Mouse (Mus musculus): ENCODE measurements around the gene Zfp839. TPM values are rescaled to one million over a fixed set of nuclear protein-coding genes. Genes with fewer than 3 reads are reported as not detected.

The Zfp839 gene
- 5.6 and 6.1 TPM in 2 replicates for polyA plus RNA-seq (2016; fragmentation: Nextera tagmentation; extraction: Ambion mirVana)

DNA sequence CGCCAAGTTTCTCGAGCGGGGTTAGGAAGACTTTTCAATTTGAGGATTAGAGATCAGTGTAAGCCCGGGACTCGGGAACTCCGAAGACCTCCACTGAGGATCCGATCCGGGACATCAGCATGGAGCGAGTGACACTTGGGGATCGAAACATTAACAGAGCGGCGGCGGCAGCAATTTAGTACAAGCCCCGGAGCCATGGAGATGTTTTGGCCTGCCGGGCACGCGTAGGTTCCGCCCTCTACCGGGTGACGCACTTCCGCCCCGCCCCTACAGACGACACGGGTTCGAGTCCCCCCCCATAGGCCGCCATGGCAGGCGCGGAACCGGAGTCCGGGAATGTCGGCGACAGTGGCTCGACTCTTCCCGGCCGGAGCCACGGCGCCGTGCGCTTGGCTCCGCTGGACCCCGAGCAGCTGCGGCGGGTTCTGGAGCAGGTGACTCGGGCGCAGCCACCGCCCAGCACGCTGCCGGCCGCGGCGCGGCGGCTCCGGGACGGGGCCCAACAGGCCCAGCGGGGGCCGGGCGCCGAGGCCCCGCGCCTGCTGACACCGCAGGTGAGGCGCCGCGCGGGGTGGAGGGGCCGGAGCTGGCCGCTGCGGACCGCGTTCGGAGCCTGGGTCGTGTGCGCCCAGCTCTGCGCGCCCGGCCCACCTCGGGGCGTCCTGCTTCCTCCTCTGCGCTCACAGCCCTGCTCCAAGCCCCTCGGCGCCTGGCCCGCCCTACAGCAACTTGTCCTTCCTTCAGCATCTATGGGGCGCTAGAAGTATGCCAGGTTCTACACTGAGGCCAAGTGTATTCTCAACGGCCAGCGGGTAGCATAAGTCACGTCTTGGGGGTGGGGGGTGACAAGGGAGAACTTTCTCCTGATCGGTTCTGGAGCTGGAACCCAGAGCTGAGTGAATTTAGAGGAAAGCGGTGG lies at the start of gene Zfp839:
Gene Zfp839 (plus strand): TSS at position 244 of the 919 bp plus-strand sequence.
- Histone ChIP-seq H3K27ac (replicated peaks) (peak within 1 kb of the TSS; percentile 95), H3K36me3 (replicated peaks) (peaks cover 5% of the 10 kb centered on the region), H3K4me1 (peaks cover 28% of the 10 kb centered on the region), H3K9me3 (no peaks in the 10 kb centered on the region), H3K4me3 (peak within 1 kb of the TSS; percentile 96), H3K27me3 (replicated peaks; ENCODE audit: low read depth, poor library complexity, severe bottlenecking) (peaks cover 27% of the 10 kb centered on the region)
- peak; percentile 90 for DNase-seq (ENCODE audit: low spot score)
- WGBS: under 1% methylated on average over 89 of the region's 89 CpGs

DNA sequence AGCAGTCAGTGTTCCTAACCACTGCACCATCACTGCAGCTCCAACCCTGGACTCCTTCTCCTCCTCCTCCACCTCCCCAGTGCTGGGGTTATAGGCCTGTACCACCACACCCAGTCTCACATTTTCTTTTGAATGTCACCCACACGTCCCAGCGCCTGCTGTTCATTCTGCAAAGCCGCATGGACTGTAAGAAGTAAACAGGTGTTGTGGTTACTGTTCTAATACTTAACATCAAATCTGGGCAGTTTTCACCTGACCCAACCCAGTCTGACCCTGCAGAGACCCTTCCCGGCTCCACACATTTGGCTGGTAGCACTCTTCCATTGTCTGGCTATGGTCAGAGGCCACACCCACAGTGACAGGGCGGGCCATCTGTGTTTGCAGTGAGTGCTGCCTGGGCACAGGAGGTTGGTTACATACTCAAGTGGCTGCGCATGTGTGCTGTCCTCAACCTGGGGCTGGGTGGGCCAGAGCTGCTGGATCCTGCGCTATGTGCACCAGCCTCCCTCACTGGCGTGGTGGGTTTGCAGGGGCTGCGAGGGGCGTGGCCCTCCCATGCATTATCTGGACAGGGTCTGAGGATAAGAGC lies 48.1 kb upstream of the Zfp839 start:
- WGBS: 83% methylated on average over 10 of the region's 10 CpGs

DNA sequence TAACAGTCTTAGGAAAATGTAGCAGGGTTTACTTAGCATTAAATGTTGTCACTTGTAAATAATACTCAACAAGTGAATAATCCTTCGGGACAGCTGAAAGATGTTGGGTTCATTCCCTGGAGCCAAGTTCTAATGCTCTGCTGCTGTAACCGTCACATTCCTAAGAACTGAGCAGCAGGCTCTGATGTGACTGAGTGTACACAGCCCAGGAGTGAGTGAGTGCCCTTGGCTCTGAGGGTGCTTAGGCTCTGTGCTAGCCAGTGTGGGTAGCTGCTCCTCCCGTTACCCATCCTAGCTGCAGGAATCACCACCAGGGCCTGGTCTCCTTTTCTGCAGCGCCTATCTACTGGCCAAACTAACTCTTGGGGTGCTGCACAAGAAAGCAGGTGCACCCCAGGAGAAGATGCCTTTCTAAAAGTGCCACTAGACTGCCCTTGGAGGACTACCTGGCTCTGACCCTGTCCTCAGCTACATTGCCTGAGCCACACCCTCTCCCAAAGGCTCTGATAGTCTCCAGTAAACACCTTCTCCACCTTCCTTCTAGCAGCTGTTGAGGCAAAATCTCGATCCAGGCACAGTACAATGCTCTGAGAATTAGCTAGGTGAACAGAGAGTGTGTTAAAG lies 47.3 kb upstream of the Zfp839 start:
- DNase-seq (ENCODE audit: low spot score): no peak
- H3K36me3 ChIP-seq (replicated peaks): peaks cover 62% of the 10 kb centered on the region
- H3K27me3 ChIP-seq (replicated peaks; ENCODE audit: low read depth, poor library complexity, severe bottlenecking): no peaks in the 10 kb centered on the region
- no peak overlapping the region for H3K27ac ChIP-seq (replicated peaks)
- no peak overlapping the region for H3K4me3 ChIP-seq
- no peaks in the 10 kb centered on the region for H3K9me3 ChIP-seq
- peaks cover 16% of the 10 kb centered on the region for H3K4me1 ChIP-seq
- 89% methylated on average over 5 of the region's 5 CpGs for WGBS

More for the DNA sequence above, 48.1 kb upstream of the Zfp839 start:
- H3K27me3 ChIP-seq (replicated peaks; ENCODE audit: low read depth, poor library complexity, severe bottlenecking): no peaks in the 10 kb centered on the region
- H3K36me3 ChIP-seq (replicated peaks): peaks cover 58% of the 10 kb centered on the region
- H3K4me1 ChIP-seq: peaks cover 16% of the 10 kb centered on the region
- H3K27ac ChIP-seq (replicated peaks): no peak overlapping the region
- no peak overlapping the region for H3K4me3 ChIP-seq
- H3K9me3 ChIP-seq: no peaks in the 10 kb centered on the region
- no peak for DNase-seq (ENCODE audit: low spot score)

DNA sequence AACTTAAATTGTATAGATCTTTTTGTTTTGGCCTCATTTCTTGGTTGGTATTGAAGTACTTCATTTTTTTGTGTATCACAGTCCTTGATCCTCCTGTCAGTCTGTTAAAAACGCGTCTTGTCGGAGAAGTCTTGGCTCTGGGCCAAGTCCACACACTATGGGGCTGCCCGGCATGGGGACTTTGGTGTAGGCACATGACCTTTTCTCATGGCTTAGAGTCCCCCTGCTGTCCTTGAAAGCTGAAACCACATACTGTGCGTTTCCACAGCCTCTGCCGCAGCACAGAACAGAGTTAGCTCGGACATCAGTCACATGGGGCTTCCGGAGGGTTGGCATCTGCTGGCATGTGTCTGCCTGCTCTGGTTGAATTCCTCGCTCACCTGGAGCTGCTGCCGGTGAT lies 45.8 kb upstream of the Zfp839 start:
- peaks cover 22% of the 10 kb centered on the region for H3K4me1 ChIP-seq
- no peaks in the 10 kb centered on the region for H3K27me3 ChIP-seq (replicated peaks; ENCODE audit: low read depth, poor library complexity, severe bottlenecking)
- WGBS: 57% methylated on average over 10 of the region's 10 CpGs
- H3K4me3 ChIP-seq: no peak overlapping the region
- H3K9me3 ChIP-seq: no peaks in the 10 kb centered on the region
- H3K27ac ChIP-seq (replicated peaks): no peak overlapping the region
- DNase-seq (ENCODE audit: low spot score): peak; percentile 25
- H3K36me3 ChIP-seq (replicated peaks): peaks cover 67% of the 10 kb centered on the region

DNA sequence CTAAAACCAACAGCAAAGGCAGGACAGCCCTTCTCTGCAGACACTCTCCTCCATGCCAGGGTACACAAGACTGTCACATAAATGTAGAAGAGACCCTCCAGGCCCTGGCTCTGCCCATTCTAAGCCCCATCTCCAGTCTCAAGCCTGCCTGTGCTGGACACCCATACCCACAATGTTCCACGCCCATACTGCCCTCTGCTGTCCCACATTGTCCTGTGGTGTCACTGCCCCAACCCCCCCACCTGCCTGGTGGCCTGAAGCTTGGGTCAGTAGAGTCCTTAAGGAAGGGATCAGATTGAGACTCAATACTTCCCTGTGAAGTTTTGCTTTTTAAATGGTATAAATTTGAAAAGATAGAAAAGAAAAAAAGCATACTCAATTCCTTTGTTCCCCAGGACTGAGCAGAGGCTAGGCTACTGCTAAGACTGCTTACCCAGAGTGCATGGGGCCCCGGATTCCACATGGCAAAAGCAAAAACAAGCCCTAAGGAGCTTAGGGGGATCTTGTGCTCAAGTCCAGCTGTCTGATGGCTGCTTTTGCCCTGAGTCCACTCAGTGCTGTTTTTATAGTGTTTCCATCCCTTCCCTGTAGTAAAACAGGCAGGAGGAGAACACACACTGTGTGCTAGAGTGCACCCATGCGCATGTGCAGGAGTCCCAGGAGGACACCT lies 43.6 kb upstream of the Zfp839 start:
- Histone ChIP-seq H3K9me3 (no peaks in the 10 kb centered on the region), H3K27me3 (replicated peaks; ENCODE audit: low read depth, poor library complexity, severe bottlenecking) (no peaks in the 10 kb centered on the region), H3K36me3 (replicated peaks) (peaks cover 75% of the 10 kb centered on the region), H3K4me1 (peaks cover 24% of the 10 kb centered on the region), H3K27ac (replicated peaks) (peak overlapping the region; percentile 37; the same call in 1 of the 2 replicates), H3K4me3 (no peak overlapping the region)
- 77% methylated on average over 3 of the region's 3 CpGs for WGBS
- no peak for DNase-seq (ENCODE audit: low spot score)

DNA sequence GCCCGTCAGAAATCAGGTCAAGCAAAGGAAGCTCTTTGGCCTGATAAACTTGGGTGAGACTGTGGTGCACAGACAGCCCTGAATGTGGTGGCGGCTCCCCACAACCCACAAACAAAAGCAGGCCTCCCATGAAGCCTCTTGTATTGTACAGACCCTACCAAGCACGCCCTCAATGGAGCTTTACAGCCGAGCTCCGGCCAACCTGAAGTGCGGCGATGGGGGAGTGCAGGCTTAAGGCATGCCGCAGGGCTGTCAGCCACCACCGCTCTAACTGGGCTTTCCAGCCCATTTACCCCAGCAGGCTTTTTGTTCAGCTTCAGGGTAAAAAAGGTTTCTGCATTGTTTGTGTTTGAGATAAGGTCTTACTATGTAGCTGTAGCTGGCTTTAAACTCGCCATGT lies 41.6 kb upstream of the Zfp839 start:
- Histone ChIP-seq H3K27ac (replicated peaks) (peak overlapping the region; percentile 31), H3K4me3 (no peak overlapping the region), H3K36me3 (replicated peaks) (peaks cover 79% of the 10 kb centered on the region), H3K27me3 (replicated peaks; ENCODE audit: low read depth, poor library complexity, severe bottlenecking) (no peaks in the 10 kb centered on the region), H3K4me1 (peaks cover 14% of the 10 kb centered on the region), H3K9me3 (no peaks in the 10 kb centered on the region)
- 53% methylated on average over 10 of the region's 10 CpGs for WGBS
- DNase-seq (ENCODE audit: low spot score): peak; percentile 23

DNA sequence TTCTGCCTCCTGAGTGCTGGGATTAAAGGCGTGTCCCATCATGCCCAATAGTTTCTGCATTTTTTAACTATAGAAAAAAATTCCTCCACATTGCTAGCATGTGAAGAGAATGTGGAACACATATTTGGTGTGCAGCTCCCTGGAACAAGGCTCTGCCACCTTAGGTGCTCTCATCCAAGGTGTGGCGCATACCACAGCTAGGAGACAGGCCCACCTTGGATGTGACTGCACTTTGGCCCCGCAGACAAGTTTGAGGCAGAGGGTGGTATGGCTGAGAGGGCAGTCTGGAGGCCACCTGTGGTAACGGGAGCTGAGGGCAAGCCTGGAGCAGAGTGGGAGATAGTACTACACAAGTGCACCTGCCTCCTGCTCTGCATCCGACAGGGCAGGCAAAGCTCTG lies 41.2 kb upstream of the Zfp839 start:
- no peaks in the 10 kb centered on the region for H3K9me3 ChIP-seq
- no peaks in the 10 kb centered on the region for H3K27me3 ChIP-seq (replicated peaks; ENCODE audit: low read depth, poor library complexity, severe bottlenecking)
- DNase-seq (ENCODE audit: low spot score): no peak
- H3K4me1 ChIP-seq: peaks cover 14% of the 10 kb centered on the region
- no peak overlapping the region for H3K27ac ChIP-seq (replicated peaks)
- peaks cover 83% of the 10 kb centered on the region for H3K36me3 ChIP-seq (replicated peaks)
- WGBS: 81% methylated on average over 5 of the region's 5 CpGs
- no peak overlapping the region for H3K4me3 ChIP-seq

DNA sequence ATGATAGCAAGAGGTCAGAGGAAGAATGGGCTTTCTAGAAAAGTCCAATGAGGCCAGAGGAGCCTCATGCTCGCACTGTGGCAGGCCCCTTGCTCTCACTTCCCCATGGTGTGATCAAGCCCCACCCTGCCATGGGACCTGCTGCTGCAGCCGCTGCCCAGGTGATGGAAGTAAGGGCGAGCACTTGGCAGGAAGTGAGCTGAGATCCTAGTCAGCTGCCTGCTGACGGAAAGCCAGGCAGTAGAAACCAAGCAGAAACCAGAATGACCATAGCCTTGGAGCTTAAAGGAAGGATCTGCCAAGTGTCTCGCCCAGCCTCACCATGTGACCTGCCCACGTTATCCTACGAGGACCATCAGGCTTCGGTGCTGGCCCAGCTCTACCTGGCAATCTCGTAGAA lies 36.9 kb upstream of the Zfp839 start:
- peaks cover 52% of the 10 kb centered on the region for H3K36me3 ChIP-seq (replicated peaks)
- H3K4me1 ChIP-seq: peaks cover 8% of the 10 kb centered on the region
- DNase-seq (ENCODE audit: low spot score): no peak
- H3K9me3 ChIP-seq: no peaks in the 10 kb centered on the region
- no peaks in the 10 kb centered on the region for H3K27me3 ChIP-seq (replicated peaks; ENCODE audit: low read depth, poor library complexity, severe bottlenecking)
- WGBS: 90% methylated on average over 9 of the region's 9 CpGs
- H3K4me3 ChIP-seq: no peak overlapping the region
- H3K27ac ChIP-seq (replicated peaks): no peak overlapping the region

DNA sequence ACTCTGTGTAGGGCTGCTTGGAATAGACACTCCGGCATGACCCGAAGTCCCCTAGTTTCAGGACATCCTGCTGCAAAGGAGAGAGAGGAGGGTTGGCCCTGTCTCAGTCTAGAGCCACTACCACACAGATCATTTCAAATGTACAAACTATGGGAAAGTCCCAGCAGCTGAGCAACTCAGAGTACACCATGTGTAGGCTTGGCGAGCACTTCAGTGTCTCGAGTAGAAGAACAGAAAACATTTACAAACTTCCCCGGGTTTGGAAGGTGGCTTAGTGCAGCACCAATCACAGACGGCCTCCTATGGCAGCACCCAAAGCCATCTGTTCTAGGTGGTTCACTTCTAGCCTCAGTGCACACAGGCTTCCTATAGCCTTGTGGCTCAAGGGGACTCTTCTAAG lies 36.4 kb upstream of the Zfp839 start:
- no peaks in the 10 kb centered on the region for H3K27me3 ChIP-seq (replicated peaks; ENCODE audit: low read depth, poor library complexity, severe bottlenecking)
- no peak overlapping the region for H3K27ac ChIP-seq (replicated peaks)
- 96% methylated on average over 6 of the region's 6 CpGs for WGBS
- peaks cover 3% of the 10 kb centered on the region; the same call in 1 of the 2 replicates for H3K4me1 ChIP-seq
- H3K36me3 ChIP-seq (replicated peaks): peaks cover 48% of the 10 kb centered on the region
- no peaks in the 10 kb centered on the region for H3K9me3 ChIP-seq
- H3K4me3 ChIP-seq: no peak overlapping the region
- no peak for DNase-seq (ENCODE audit: low spot score)

DNA sequence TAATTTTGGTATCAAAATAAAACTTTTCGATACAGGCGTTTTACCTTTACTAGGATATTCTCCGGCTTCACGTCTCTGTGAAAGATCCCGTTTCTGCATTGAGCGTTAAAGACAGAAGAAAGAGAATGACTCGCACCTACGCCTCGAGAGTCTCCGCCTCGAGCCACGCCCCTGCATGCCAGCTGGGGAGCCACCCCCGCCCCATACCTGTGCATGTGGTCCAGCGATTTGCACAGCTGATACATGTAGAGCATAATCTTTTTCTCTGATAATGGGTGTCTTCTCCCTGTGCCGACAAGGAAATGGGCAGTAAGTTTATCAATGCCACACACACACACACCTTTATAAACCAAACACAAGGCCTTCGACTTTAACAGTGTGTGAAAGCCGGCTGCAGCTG lies 35.1 kb upstream of the Zfp839 start:
- 78% methylated on average over 17 of the region's 17 CpGs for WGBS
- no peaks in the 10 kb centered on the region for H3K27me3 ChIP-seq (replicated peaks; ENCODE audit: low read depth, poor library complexity, severe bottlenecking)
- no peak overlapping the region for H3K27ac ChIP-seq (replicated peaks)
- peaks cover 37% of the 10 kb centered on the region for H3K36me3 ChIP-seq (replicated peaks)
- DNase-seq (ENCODE audit: low spot score): no peak
- no peaks in the 10 kb centered on the region for H3K9me3 ChIP-seq
- H3K4me1 ChIP-seq: no peaks in the 10 kb centered on the region
- no peak overlapping the region for H3K4me3 ChIP-seq

DNA sequence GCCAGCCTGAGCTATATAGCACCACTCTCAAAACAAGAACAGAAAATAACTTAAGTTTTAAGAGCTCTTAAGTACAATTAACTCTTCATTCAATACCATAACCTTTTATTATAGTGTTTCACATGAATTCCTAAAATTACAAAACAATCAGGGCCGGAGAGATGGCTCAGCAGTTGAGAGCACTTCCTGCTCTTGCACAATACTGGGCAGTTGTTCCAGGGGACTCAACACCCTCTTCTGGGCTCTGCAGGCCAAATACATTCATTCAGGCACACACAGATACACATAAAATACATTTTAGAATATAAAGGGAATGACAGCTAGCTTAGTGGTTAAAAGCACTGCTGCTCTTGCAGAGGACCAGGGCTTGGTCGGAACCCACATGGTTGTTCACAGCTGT lies 33.2 kb upstream of the Zfp839 start:
- Histone ChIP-seq H3K27ac (replicated peaks) (no peak overlapping the region), H3K4me1 (no peaks in the 10 kb centered on the region), H3K9me3 (no peaks in the 10 kb centered on the region), H3K36me3 (replicated peaks) (peaks cover 22% of the 10 kb centered on the region), H3K4me3 (no peak overlapping the region), H3K27me3 (replicated peaks; ENCODE audit: low read depth, poor library complexity, severe bottlenecking) (no peaks in the 10 kb centered on the region)
- WGBS: 92% methylated on average over 2 of the region's 2 CpGs
- DNase-seq (ENCODE audit: low spot score): no peak

DNA sequence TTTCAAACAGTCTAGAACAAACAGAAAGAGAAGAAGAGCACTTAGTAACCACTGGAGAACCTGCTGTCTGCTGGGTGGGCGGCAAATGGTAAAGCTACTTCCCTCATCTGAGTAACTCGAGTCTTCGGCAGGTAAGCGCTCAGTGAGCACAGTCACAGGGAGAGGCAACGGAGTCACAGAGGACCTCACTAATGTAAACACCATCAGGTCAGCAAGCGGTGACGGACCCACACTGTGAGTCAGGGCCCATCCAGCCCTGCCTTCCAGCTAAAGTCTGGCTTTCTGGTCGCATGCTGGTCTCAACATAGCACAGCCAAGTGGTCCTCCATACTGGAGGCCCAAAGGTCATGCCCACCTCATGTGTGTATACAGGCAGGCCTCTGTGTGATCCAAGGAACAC lies 30.7 kb upstream of the Zfp839 start:
- DNase-seq (ENCODE audit: low spot score): no peak
- Histone ChIP-seq H3K36me3 (replicated peaks) (peaks cover 4% of the 10 kb centered on the region; the same call in 1 of the 2 replicates), H3K4me3 (no peak overlapping the region), H3K27ac (replicated peaks) (no peak overlapping the region), H3K4me1 (no peaks in the 10 kb centered on the region), H3K27me3 (replicated peaks; ENCODE audit: low read depth, poor library complexity, severe bottlenecking) (no peaks in the 10 kb centered on the region), H3K9me3 (no peaks in the 10 kb centered on the region)
- 80% methylated on average over 8 of the region's 8 CpGs for whole genome bisulfite sequencing

All from embryonic facial prominence, embryonic 10.5 days (tissue).